Mouse (Mus musculus) induced T-regulatory cell, adult 2 months (primary cell): ENCODE data around the gene Kdm5d.

Source experiments
- DNase-seq: peaks from one replicate; pipeline ENCODE4 v3.0.0-alpha.2; 2012; ENCODE audit warnings: low read depth

Kdm5d gene

GRCm38 (mm10) chrY:897393-898227 lies at the start of gene Kdm5d:
Gene Kdm5d (plus strand): TSS chrY:897788.
- peak; percentile 89 for DNase-seq

GRCm38 (mm10) chrY:872404-872803 lies 25.2 kb upstream of the Kdm5d start:
- DNase-seq: no peak

- peak; percentile 12 for DNase-seq
Measured at GRCm38 (mm10) chrY:872855-873549, 24.6 kb upstream of the Kdm5d start.
